Mouse (Mus musculus) embryonic fibroblast, embryonic 13.5 days (primary cell): ENCODE measurements at regions not wholly inside any gene's neighbourhood (a gene's known extent, or its start where the extent isn't known, plus 50 kb on each side); places are given as distances from the start of the nearest gene placed in this dataset.

ENCODE experiments used
- CTCF ChIP-seq: IDR thresholded peaks from 2 replicates; pipeline ENCODE4 v1.5.1; 2011; ENCODE audit warnings: mild to moderate bottlenecking, control low read depth, low read length, moderate library complexity, borderline replicate concordance; ENCODE audit not compliant: insufficient read depth
- POLR2A ChIP-seq: IDR thresholded peaks from 2 replicates; pipeline ENCODE4 v1.6.1; 2011; ENCODE audit warnings: low read depth, mild to moderate bottlenecking, control low read depth, low read length, moderate library complexity

DNA sequence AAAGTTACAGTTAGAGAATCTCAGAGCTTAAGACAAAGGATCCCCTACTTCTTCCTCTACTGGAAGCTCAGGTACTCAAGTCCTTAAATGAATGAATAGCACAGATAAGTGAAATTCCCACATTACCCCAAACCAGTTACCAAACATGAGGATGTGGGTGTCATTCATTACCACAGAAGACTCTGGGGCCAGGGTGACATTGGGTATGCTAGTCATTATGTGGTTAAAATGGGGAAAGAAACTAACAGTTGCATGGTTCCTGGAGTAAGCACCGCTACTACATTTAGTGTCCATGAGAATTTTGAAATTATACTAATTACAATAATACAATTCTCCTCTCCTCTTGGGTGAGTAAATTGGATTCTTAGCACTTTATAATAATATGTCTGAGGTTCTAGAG, 142.9 kb upstream of the Thbs1 start:
- no peak for TF ChIP-seq CTCF
- TF ChIP-seq POLR2A, result no peak
